Mouse (Mus musculus) bone marrow macrophage, adult 2 months (primary cell): ENCODE measurements around the gene Pacsin2.

ENCODE experiments used
- CTCF ChIP-seq: IDR thresholded peaks from 2 replicates; pipeline ENCODE4 v1.5.1; 2012; ENCODE audit warnings: low read depth, mild to moderate bottlenecking, low read length, moderate library complexity
- POLR2A ChIP-seq: IDR thresholded peaks from 2 replicates; pipeline ENCODE4 v1.6.1; 2012; ENCODE audit warnings: mild to moderate bottlenecking, low read depth, low read length, borderline replicate concordance

DNA sequence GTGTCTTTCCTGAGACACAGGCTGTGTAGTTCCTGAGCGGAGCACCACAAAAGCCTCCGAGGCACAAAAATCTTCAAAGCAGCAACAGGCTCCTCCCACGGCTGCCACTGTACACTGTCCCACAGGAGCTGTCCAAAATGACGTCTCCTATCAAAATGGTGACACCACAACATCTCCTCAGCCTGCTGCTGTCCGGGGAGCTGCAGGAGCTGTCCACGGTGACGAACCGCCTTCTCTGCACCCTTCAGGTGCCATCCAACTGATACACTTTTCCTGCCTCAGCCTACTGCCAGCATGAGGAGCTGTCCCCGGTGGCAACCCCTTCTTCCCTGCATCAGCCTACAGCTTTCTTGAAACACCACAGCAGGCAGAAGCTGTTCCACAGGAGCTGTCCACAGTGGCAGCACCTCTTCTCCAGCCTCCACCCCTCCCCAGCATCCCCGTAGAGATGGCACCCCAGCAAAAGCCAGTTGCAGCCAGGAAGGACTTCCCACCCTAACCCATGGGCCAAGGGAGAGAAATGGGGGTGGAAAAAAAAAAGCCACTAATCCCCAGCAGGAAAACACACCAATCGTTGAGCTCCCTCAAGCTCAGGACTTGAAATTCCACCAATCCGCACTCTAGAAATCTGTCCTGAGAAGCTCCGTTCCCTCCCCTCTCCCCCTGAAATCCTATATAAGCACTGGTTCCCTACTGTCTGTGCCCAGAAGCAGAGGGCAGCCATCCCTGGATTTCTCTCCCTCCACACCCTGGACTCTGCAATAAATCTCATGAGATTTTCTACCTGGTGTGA is 48.3 kb upstream of the Pacsin2 start:
- no peak for TF ChIP-seq CTCF
- TF ChIP-seq POLR2A: no peak
